Mouse (Mus musculus) forebrain, embryonic 10.5 days (tissue): ENCODE data around the gene Ubl3. TPM values are rescaled to one million over a fixed set of nuclear protein-coding genes. Genes with fewer than 3 reads are reported as not detected.

Experiments used
- DNase-seq: peaks from one replicate; pipeline ENCODE4 v3.0.0-alpha.2; 2017; ENCODE audit warnings: low spot score; ENCODE audit errors: extremely low spot score
- H3K27ac ChIP-seq: fragments of 300-500 bp; sonication (generic); 2 replicates; pipeline ENCODE4 v1.5.1; 2016; ENCODE audit warnings: mild to moderate bottlenecking
- H3K27me3 ChIP-seq: fragments of 300-500 bp; sonication (generic); 2 replicates; pipeline ENCODE4 v1.6.1; 2016; ENCODE audit warnings: mild to moderate bottlenecking; ENCODE audit not compliant: poor library complexity, severe bottlenecking
- H3K36me3 ChIP-seq: fragments of 300-500 bp; sonication (generic); replicated peaks from 2 replicates; pipeline ENCODE4 v1.6.1; 2016; ENCODE audit warnings: mild to moderate bottlenecking, moderate library complexity
- H3K4me1 ChIP-seq: fragments of 300-500 bp; sonication (generic); 2 replicates; pipeline ENCODE4 v1.6.1; 2016
- H3K4me3 ChIP-seq: fragments of 300-500 bp; sonication (generic); 2 replicates; pipeline ENCODE4 v1.5.1; 2016; ENCODE audit warnings: mild to moderate bottlenecking, moderate library complexity
- H3K9me3 ChIP-seq: fragments of 300-500 bp; sonication (generic); 2 replicates; pipeline ENCODE4 v1.6.1; 2016; ENCODE audit warnings: mild to moderate bottlenecking, moderate library complexity
- WGBS: fragments of 180-500 bp; shearing (Covaris S2); methylation state at CpG from one replicate; pipeline ENCODE4 v1.1.7; 2016; 5-methylcytosine and 5-hydroxymethylcytosine counted together
- polyA plus RNA-seq: library from polyadenylated mRNA; unstranded; fragments of >200 nt; fragmentation: Nextera tagmentation; extraction: Ambion mirVana; gene quantifications from 2 replicates; pipeline ENCODE4 v1.2.1, GENCODE M21; 2016

Ubl3 gene
- polyA plus RNA-seq, 1 experiment from 2014 or later: 44.3 TPM

GRCm38 (mm10) chr5:148488891-148489723 is 63.5 kb downstream of the Ubl3 start:
- Histone ChIP-seq H3K27ac (no peak overlapping the region), H3K27me3 (no peaks in the 10 kb centered on the region), H3K4me3 (no peak overlapping the region), H3K4me1 (no peaks in the 10 kb centered on the region), H3K36me3 (no peaks in the 10 kb centered on the region), H3K9me3 (no peaks in the 10 kb centered on the region)
- 88% methylated on average over 13 of the region's 13 CpGs for WGBS
- DNase-seq: no peak

DNA sequence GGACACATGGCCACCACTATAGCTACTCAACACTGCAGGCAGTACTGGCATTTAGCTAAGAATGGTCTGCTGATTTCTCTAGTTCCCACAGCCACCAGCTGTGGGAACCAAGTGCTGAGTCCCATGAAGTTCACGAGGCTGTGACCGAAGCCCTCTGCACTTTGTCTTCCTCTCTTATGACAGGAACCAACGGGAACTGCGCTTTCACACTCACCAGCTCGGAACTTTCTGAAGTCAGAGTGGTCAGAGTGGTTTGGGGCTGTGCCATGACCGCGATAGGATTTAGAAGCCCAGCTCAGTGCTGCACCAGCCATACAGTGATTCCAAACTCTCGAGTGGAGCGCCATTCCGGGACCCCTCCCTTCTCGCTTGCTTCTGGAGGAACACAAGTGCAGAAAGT is 66.4 kb downstream of the Ubl3 start:
- DNase-seq: no peak
- Histone ChIP-seq H3K9me3 (no peaks in the 10 kb centered on the region), H3K27me3 (no peaks in the 10 kb centered on the region), H3K27ac (no peak overlapping the region), H3K4me3 (no peak overlapping the region), H3K4me1 (no peaks in the 10 kb centered on the region), H3K36me3 (no peaks in the 10 kb centered on the region)
- WGBS: 93% methylated on average over 11 of the region's 11 CpGs

GRCm38 (mm10) chr5:148481745-148482144 is 70.8 kb downstream of the Ubl3 start:
- Histone ChIP-seq H3K4me3 (no peak overlapping the region), H3K36me3 (no peaks in the 10 kb centered on the region), H3K4me1 (peaks cover 3% of the 10 kb centered on the region; the same call in 1 of the 2 replicates), H3K27me3 (no peaks in the 10 kb centered on the region), H3K27ac (no peak overlapping the region), H3K9me3 (no peaks in the 10 kb centered on the region)
- 76% methylated on average over 3 of the region's 3 CpGs for WGBS
- DNase-seq: no peak

DNA sequence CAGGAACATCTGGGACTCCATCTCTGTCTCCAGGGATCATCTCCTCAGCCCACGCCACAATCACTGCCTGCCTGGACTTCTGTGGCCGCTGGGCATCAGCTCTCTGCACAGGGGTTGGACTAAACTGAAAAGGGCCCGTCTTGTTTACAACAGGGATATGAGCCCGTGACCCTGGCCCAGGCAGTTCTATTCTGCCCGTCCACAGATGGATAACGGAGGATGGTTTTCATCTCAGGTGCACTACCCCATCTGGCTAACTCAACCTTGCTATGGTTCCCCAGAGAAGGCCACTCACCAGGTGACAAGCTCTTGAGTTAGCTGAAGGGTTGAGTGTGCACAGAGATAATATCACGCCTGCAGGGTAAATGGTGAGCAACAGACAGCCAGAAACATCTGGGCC is 78.2 kb downstream of the Ubl3 start:
- no peaks in the 10 kb centered on the region for H3K27me3 ChIP-seq
- H3K36me3 ChIP-seq: no peaks in the 10 kb centered on the region
- no peak overlapping the region for H3K27ac ChIP-seq
- WGBS: 89% methylated on average over 7 of the region's 7 CpGs
- no peak overlapping the region for H3K4me3 ChIP-seq
- H3K4me1 ChIP-seq: peaks cover 3% of the 10 kb centered on the region; the same call in 1 of the 2 replicates
- no peaks in the 10 kb centered on the region for H3K9me3 ChIP-seq
- DNase-seq: no peak

DNA sequence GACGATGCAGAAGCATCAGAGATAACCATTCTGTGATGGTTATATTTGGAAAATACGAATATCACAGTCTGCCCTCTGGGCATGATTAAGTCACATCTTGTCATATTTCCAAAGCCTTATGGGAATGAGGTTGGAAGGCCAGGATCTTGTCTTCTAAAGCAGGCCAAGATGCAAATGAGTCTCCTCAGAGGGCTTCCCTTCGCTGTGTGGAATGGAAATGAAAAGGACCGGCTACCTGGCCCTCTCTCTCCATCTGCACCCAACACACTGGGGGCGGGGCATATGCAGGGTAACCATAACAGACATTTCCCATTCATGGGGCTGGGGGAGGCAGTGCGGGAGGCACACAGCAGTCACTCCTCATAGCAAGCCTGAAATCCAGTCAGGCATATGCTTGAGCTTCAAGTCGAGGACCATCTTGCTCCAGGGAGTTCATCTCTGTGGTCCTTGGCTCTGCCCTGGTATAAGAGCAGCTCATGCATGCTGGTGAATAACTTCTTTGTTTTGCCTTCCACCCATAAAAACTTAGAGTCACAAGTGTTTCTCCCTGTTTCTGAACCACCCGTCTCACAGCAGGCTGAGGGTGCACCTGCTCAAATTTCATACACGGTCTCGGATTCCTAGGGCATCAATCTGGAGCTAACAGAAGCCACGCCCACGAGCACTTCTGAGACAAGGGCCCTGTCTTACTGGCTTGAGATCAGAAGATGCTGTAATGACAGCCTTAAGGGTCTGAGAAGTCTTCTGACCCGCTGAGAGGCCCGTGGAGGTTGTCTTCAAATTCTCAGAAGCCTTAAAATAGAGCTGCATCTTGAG is 83.8 kb downstream of the Ubl3 start:
- H3K4me3 ChIP-seq: no peak overlapping the region
- no peaks in the 10 kb centered on the region for H3K9me3 ChIP-seq
- H3K27me3 ChIP-seq: no peaks in the 10 kb centered on the region
- WGBS: 71% methylated on average over 14 of the region's 14 CpGs
- no peak for DNase-seq
- H3K4me1 ChIP-seq: peaks cover 19% of the 10 kb centered on the region
- no peaks in the 10 kb centered on the region for H3K36me3 ChIP-seq
- 0 out of 2 replicates have a peak overlapping the region, but pooled peaks have one; percentile 30 for H3K27ac ChIP-seq

DNA sequence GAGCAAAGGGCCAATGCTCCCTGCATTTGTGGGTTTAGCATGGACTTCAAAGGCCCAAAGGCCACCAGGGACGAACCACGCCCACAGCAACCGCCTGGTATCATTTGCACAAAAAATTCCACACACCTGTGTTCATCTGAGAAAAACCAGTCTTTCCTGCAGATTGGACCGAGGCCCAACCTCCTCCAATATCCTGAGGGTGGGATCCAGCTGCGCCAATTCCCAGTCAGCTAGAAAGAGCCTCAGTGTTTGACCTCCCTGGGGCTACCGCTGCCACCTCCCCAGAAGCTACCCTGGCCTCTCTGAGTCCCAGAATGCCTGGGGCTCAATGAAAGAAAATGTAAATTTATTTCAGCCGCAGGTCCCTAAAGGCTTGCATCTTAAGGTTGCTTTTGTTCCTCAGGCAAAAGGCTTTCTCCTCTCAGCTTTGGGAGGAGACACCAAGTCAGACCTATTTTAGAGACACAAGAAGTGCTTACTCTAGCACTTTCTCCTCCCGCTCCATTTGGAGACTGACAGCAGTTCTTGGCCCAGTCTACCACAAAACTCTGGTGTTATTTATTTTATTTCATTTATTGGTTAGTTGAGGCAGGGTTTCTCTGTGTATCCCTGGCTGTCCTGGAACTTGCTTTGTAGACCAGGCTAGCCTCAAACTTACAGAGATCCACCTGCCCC is 85.5 kb downstream of the Ubl3 start:
- 23% methylated on average over 8 of the region's 8 CpGs for WGBS
- DNase-seq: no peak
- Histone ChIP-seq H3K36me3 (no peaks in the 10 kb centered on the region), H3K9me3 (no peaks in the 10 kb centered on the region), H3K4me3 (no peak overlapping the region), H3K27ac (no peak overlapping the region; the same call in 1 of the 2 replicates), H3K4me1 (peaks cover 19% of the 10 kb centered on the region), H3K27me3 (no peaks in the 10 kb centered on the region)

GRCm38 (mm10) chr5:148466116-148466515 is 86.5 kb downstream of the Ubl3 start:
- no peak overlapping the region for H3K27ac ChIP-seq
- no peaks in the 10 kb centered on the region for H3K36me3 ChIP-seq
- no peak overlapping the region for H3K4me3 ChIP-seq
- H3K4me1 ChIP-seq: peaks cover 19% of the 10 kb centered on the region
- no peaks in the 10 kb centered on the region for H3K27me3 ChIP-seq
- DNase-seq: no peak
- H3K9me3 ChIP-seq: peaks cover 2% of the 10 kb centered on the region
- WGBS: 93% methylated on average over 5 of the region's 5 CpGs

GRCm38 (mm10) chr5:148465091-148465490 is 87.5 kb downstream of the Ubl3 start:
- peaks cover 12% of the 10 kb centered on the region for H3K9me3 ChIP-seq

DNA sequence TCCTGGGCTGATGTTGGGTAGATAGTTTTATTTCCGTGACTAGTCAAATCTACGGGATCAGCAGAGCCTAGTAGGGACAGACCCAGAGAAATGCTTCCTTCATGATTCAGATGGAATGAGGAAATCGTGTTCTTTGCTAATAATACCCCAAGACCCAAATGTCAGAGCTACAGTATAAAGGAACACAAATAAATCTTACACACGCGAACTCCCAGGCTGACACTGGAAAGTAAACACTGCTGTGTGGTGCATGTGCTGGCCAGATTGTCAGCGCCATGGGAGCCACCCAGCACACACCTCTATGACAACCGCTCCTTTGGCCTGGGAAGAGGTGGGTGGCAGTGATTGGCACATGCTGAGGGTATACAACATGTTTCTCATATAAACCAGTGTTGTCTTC is 88.1 kb downstream of the Ubl3 start:
- 0 out of 2 replicates have a peak overlapping the region, but pooled peaks have one; percentile 15 for H3K27ac ChIP-seq
- H3K4me3 ChIP-seq: no peak overlapping the region
- peaks cover 13% of the 10 kb centered on the region for H3K9me3 ChIP-seq
- 92% methylated on average over 7 of the region's 7 CpGs for WGBS
- no peaks in the 10 kb centered on the region for H3K36me3 ChIP-seq
- no peak for DNase-seq
- H3K27me3 ChIP-seq: no peaks in the 10 kb centered on the region
- peaks cover 19% of the 10 kb centered on the region for H3K4me1 ChIP-seq

More at GRCm38 (mm10) chr5:148465091-148465490, 87.5 kb downstream of the Ubl3 start:
- DNase-seq: no peak
- no peak overlapping the region for H3K4me3 ChIP-seq
- no peak overlapping the region for H3K27ac ChIP-seq
- WGBS: 91% methylated on average over 9 of the region's 9 CpGs
- H3K27me3 ChIP-seq: no peaks in the 10 kb centered on the region
- no peaks in the 10 kb centered on the region for H3K36me3 ChIP-seq
- H3K4me1 ChIP-seq: peaks cover 19% of the 10 kb centered on the region

DNA sequence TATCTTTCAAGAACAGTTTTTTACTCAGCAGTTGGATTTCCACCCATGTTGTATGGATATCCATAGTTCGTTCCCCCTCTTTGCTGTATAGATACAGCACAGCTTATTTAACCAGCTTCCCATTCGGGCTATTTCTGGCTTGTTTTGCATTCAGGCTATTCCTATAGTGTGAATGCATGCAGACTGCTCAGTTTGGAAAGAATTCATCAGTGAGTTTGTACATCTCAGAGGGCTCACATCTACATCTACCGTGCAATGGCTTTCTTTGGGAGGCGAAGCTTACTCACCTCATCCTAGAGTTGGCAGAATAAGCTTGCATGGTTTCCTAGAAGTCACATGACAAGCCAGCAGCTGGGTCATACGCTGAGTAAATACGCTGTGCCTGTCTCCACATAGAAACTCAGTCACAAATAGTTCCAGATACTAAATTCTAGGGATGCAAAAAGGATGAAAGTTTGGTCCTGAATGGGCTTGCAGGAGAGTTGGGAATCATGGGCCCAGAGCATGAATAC is 88.8 kb downstream of the Ubl3 start:
- Histone ChIP-seq H3K27me3 (no peaks in the 10 kb centered on the region), H3K9me3 (peaks cover 13% of the 10 kb centered on the region), H3K4me1 (peaks cover 15% of the 10 kb centered on the region), H3K27ac (no peak overlapping the region), H3K36me3 (no peaks in the 10 kb centered on the region), H3K4me3 (no peak overlapping the region)
- no peak for DNase-seq
- WGBS: 89% methylated on average over 6 of the region's 6 CpGs
